Mouse (Mus musculus) spleen, postnatal 36 days (tissue): Measurements from ENCODE around the gene Pla2g6.

Experiments used
- DNase-seq, 2 experiments: peaks; one replicate each; pipeline ENCODE4 v3.0.0; 2022; ENCODE audit warnings: low spot score in 2 of 2, mixed read lengths in 1 of 2

Gene Pla2g6

DNA sequence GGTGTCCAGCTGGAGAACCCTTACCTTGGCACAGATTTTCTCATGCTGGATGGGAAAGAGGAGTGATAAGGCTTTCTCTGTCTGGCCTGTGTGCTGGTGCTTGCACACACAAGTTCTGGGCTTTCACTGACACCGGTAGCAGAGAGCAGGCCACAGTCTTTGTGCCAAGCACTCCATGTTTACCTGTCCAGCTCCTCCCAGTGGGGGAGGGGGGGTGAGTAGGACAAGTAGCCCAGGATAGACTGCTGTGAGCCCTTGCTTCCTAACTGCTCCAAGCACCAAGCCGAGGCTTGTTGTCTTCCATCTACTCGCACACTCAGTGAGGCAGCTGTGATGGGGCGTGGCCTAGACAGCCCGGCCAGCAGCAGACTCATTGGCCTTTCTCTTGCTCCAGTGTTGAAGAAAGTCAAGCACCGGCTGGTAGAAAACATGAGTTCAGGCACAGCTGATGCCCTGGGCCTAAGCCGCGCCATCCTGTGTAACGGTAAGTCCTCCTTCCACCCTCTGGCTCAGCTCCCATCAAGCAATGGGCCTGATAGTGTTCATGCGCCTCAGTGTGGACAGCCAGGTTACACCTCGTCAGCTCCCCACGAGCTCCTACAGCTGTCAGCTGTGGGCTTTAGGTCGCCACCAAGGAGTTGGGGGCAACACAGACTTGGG is 85.5 kb downstream of the Pla2g6 start:
- no peak for DNase-seq

DNA sequence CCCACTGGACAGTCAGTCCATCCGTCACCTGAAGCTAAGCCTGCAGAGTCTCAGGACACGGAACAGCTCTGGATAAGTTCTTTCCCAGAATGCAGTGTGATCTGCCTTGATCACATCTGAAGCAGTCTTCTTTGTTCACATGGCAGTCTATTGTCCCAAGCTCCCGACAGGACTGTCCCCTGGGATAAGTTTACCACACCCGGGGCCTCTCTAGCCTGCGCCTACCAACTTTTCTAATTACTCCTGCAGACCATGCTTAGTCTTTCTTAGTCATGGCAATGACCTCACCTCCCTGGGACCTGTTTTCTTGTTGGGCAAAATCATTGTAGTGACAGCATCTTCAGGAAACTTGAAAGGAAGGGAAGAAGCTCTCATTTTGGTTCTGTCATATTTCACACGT is 90.2 kb downstream of the Pla2g6 start:
- DNase-seq: no peak
